Mouse (Mus musculus): ENCODE measurements around the gene Ap3s2.

- TF ChIP-seq ZNF384 (IDR thresholded peaks at IDR 0.05; ENCODE audit: low read depth, low read length) (no peak), CHD2 (IDR thresholded peaks at IDR 0.05; ENCODE audit: low read depth, low read length) (no peak), HCFC1 (IDR thresholded peaks at IDR 0.05; ENCODE audit: borderline replicate concordance, insufficient read depth, low read length) (no peak), MAFK (IDR thresholded peaks at IDR 0.05; ENCODE audit: insufficient read depth, low read depth, low read length) (no peak)
Observed at GRCm38 (mm10) chr7:79828341-79828740, 92.1 kb downstream of the Ap3s2 start.
